In the genomic region with DNA sequence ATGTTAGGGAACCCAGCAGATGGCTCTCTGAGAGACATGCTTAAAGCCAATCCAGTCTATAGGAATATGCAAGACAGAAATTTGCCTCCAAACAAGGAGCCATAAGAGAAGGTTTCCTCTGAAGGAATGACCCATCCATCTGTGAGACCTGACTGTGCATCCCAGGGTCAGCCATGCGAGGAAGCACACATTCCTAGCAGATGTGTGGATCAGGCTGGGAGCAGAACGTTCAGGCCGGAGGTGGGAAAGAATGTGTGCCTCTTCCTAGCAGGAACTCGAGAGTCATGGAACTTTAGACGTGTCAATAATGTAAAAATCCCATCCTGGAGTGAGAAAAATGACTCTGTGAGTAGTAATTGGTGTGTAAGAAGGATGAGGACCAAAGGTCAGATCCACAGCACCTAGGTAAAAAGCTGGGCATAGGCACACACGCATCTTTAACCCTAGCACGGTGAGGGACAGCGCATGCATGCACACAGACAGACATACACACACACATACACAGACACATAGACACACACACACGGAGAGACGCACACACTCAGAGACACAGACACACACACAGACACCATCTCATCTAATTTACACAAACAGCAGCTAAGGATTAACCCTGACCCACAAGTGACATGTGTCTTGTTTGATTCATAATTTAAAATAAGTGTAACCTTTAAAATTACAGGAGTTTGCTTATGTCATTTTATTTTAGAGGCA, we compare ENCODE assay signal across 10 mouse cellular contexts.
"Had no signal": no experiment of that assay in that cellular context is flagged by ENCODE, and none has a peak within 500 bp of the region (broad histone marks: within the 10 kb centered on the region; RNA-seq: fewer than 3 reads in every experiment).

No protein-coding gene starts in this region.

- H3K36me3 ChIP-seq: limb, embryonic 13.5 days; stomach, embryonic 15.5 days had no signal

- H3K4me1 ChIP-seq: limb, embryonic 13.5 days; stomach, embryonic 15.5 days had no signal

- H3K9ac ChIP-seq: limb, embryonic 13.5 days; liver, embryonic 14.5 days; stomach, embryonic 15.5 days had no signal

- ATAC-seq: intestine, embryonic 16.5 days had no signal

- H3K27me3 ChIP-seq: limb, embryonic 13.5 days; stomach, embryonic 15.5 days had no signal

- H3K27ac ChIP-seq: limb, embryonic 13.5 days; liver, embryonic 14.5 days; stomach, embryonic 15.5 days had no signal

- H3K4me3 ChIP-seq: limb, embryonic 13.5 days; stomach, embryonic 15.5 days had no signal

- DNase-seq: kidney, adult 8-10 months; kidney, postnatal 10 days; left cerebral cortex, postnatal 4 days; lung, adult 18-20 months; thymus, adult 2 months; thymus, postnatal 25 days had no signal

- H3K9me3 ChIP-seq: limb, embryonic 13.5 days; stomach, embryonic 15.5 days had no signal
